Mouse (Mus musculus): Measurements from ENCODE around the gene Npnt.

GRCm38 (mm10) chr3:132995904-132996267, 45.8 kb upstream of the Npnt start:
- no peak for TF ChIP-seq CTCF (IDR thresholded peaks at IDR 0.05; ENCODE audit: control insufficient read depth, insufficient read depth, insufficient read length)
- TF ChIP-seq FOSL1 (IDR thresholded peaks at IDR 0.05; ENCODE audit: insufficient read depth, low read length, poor library complexity, severe bottlenecking): no peak
- no peak for TF ChIP-seq USF1 (IDR thresholded peaks at IDR 0.05; ENCODE audit: low read depth)
- TF ChIP-seq MYOD1 (IDR thresholded peaks at IDR 0.05; ENCODE audit: control insufficient read depth, insufficient read length, low read depth): no peak
- TF ChIP-seq MAX (IDR thresholded peaks at IDR 0.05): no peak
- TF ChIP-seq CEBPB (IDR thresholded peaks at IDR 0.05; ENCODE audit: low read depth): no peak
- TF ChIP-seq MYOG (IDR thresholded peaks at IDR 0.05; ENCODE audit: control insufficient read depth, extremely low read depth, insufficient read length): no peak

All from C2C12 (cell line).